Mouse (Mus musculus) adrenal gland, postnatal 14 days (tissue): ENCODE results near the gene Ift172. TPM values are rescaled to one million over a fixed set of nuclear protein-coding genes. Genes with fewer than 3 reads are reported as not detected.

Experiments used
- DNase-seq: peaks from one replicate; pipeline ENCODE4 v3.0.0; 2021; ENCODE audit warnings: mixed read lengths
- long read RNA-seq, 2 experiments: library from polyadenylated mRNA; stranded (forward); transcript quantifications; one replicate each; pipeline ENCODE4 v2.0.0; 2021
- total RNA-seq: library from RNA; stranded (reverse); gene quantifications from 2 replicates; pipeline ENCODE4 v1.2.3, GENCODE M21; 2021

Ift172 gene
- total RNA-seq: 36.0 and 41.5 TPM in 2 replicates
- long read RNA-seq, experiment 1, full-length matches to known transcripts: 5 of 5 reads
- long read RNA-seq, experiment 1, partial matches to known transcripts: 0 of 5 reads
- long read RNA-seq, experiment 1, other reads (novel, unspliced or antisense): 0 of 5 reads
- long read RNA-seq, experiment 2, full-length matches to known transcripts: 2 of 12 reads
- long read RNA-seq, experiment 2, partial matches to known transcripts: 7 of 12 reads
- long read RNA-seq, experiment 2, other reads (novel, unspliced or antisense): 3 of 12 reads

DNA sequence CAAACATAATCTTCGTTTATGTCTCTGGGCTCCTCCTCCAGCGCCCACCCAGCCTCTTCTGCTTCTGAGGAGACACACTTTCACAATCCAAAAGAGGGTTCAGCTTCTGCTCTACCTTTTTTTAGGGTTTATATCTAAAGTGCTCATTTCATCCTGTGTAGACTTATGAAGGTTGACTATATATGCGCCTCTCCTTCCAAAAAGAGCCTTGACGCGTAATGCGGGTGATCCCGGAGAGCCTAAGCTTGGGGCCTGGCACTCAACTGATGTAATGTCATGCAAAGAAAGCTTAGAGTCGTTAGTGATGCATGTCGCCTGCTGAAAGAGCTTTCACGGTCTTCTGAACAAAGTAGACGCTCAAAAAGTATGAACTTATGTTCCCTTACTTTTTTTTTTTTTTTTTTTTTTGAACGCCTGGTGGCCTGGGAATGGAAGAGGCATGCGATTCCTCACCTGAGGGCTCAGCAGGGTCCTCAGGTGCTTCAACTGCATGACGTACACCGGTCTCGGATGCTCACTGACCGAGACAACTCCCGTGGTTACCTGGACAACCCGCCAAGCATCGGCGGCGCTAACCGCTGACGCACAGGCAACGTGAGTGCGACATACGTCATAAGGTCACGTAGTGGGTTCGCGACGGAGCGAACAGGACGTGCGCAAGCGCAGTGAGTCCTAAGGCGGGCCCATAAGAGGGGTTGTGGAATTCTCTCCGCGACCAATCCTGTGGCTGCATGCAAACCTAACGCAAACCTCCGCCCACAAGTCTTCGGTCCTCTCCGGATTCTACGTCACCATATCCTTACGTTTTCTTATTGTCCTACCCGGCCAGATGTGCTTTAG lies at the start of gene Ift172:
Ift172 (minus strand) TSS at position 596 of the 840 bp plus-strand sequence.
- peak; percentile 98 for DNase-seq

GRCm38 (mm10) chr5:31328255-31328654 lies 37.3 kb upstream of the Ift172 start:
- DNase-seq: peak; percentile 80

DNA sequence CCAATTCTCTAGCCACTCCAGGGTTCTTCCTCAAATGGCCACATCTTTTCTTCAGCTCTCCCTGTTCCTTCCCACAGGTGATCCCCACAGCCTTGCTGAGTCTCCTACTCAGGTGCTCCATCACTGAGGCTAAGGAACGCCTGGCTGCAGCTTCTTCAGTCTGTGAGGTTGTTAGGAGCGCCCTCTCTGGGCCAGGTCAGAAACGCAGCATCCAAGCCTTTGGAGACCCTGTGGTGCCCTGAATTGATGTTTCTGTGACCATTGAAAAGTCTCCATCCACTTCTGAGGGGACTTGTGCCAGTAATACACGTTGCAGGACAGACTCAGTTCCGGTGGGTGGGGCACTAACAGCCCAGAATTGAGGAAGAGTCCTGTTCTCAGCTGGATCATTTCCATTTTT lies 35.9 kb upstream of the Ift172 start:
- peak; percentile 7 for DNase-seq

GRCm38 (mm10) chr5:31324085-31324484 lies 33.2 kb upstream of the Ift172 start:
- no peak for DNase-seq

DNA sequence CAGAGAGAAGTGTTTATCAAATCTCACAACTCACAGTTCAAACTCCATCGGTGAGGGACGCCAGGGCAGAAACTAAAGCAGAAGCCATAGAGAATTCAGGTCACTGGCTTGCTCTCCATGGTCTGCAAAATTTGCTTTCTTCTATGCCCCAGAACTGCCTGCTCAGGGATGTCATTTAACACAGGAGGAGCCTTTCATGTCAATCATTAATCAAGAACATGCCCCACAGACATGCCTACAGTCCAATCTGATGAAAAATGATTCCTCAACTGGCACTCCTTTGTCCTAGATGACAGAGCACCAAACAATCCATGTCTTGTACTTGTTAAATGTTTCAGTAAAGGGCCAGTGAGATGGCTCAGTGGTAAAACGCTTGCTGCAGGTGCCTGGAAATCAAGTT lies 31.9 kb upstream of the Ift172 start:
- no peak for DNase-seq

DNA sequence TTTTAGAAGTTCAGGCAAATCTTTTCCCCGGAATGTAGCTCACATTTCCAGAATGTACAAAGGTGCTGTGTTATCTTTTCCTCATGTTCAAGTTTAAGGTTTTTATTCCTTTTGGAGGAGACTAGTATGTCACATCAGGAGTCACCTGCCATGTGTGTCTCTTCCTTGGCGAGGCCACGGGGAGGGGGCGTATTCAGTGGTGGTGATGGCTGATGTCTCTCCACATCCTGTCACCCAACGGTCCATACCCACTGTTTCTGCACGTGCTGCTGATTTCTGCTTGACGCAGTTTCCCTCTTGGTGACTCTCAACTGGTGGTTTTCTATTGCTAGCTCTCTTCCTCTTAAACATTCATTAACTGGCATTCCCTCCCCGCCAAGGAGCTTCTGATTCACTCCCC lies 21.9 kb upstream of the Ift172 start:
- DNase-seq: no peak

GRCm38 (mm10) chr5:31303093-31303492 lies 12.2 kb upstream of the Ift172 start:
- no peak for DNase-seq

- no peak for DNase-seq
These were observed 10.9 kb upstream of the Ift172 start for GRCm38 (mm10) chr5:31301866-31302265.

DNA sequence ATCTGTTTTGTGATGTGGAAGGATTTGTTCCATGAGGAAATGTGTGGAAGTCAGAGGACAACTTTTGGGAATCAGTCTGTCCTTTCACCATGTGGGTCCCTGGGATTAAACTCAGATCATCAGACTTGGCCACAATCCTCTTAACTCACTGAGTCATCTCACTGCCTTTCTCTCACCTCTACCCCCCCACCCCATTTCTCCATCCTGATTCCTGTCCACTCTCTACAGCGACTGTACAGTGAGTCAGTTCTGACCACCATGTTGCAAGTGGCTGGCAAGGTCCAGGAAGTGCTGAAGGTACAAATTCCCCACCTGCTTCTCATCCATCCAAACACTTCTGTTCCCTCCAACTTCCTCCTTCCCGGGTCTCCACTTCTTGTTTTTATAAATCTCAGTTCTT lies 7.6 kb upstream of the Ift172 start:
- no peak for DNase-seq

DNA sequence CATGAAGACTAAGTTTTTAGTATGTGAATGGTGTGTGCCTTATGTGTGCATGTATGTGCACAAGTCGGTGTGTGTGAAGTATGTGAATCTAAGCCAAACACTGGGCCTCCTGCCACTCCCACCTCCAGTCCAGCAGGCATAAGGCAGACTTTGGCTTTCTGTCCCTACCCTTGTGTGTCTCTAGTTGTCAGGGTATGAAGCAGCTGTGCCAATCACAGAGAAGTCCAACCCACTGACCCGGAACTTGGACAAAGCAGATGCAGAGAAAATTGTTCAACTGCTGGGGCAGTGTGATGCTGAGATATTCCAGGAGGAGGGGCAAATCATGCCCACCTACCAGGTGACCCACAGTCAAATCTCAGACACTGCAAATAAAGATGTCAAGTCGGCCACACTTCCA lies 7.1 kb upstream of the Ift172 start:
- DNase-seq: no peak

DNA sequence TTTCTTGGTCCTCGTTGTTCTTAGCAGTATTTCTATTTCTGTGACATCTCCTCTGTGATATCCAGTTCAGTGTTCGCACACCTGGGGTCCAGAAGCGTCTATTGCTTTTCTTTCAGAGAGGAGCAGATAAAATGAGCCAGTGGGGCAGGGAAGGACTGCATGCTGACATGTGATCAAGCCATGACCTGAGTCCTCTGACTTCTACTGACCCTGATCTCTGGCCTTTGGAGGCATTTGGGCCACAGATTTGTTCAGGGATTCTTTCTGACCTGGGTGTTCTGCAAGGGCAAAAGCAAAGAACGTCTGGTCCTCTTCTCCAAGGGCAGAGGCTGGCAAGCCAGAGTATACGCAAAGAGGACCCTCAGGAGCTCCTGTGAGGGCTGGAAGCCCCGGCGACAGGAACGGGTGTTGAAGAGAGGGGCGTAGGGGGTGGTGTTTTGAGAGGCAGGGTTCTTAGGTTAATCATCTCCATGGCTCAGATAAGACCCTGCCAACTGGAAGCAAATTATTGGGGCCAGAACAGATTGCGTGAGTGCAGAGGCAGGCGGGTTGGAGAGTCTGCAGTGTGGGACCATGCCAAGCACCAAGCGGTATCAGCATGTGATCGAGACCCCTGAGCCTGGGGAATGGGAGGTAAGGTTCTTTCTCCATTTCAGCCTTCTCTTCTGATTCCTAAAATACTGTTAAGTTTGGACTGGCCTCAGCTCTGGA lies 6.3 kb upstream of the Ift172 start, which contains the start of gene Gckr:
Gckr (plus strand) TSS at position 397 of the 711 bp plus-strand sequence.
- DNase-seq: no peak

DNA sequence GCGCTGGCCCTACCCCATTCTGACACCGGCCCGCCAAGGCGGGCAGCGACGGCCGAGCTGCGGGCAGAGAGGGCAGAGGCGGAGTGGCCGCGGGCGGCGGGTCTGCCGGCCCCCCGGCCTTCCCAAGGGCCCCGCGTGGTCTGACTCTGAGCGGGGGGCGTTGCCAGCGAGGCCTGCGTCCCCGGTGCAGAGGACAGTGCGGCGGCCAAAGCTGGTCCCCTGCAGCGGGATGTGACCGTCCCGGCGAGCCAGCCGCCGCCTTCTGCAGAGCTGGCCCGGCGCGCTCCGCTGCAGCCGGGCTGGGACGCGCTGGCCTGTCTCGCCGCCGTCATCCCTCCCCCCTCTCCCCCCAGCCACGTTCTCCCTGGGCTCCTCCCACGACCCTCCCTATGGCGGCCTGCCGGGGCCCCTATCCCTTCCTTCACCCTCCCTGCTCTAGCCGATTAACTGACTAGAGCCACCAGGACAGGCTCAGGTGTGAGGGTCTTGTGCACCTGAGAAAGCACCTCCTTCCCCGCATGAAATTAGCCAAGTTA lies 4.8 kb upstream of the Ift172 start, which contains the start of gene Fndc4:
Fndc4 (minus strand) TSS at position 475 of the 536 bp plus-strand sequence.
- peak; percentile 46 for DNase-seq

DNA sequence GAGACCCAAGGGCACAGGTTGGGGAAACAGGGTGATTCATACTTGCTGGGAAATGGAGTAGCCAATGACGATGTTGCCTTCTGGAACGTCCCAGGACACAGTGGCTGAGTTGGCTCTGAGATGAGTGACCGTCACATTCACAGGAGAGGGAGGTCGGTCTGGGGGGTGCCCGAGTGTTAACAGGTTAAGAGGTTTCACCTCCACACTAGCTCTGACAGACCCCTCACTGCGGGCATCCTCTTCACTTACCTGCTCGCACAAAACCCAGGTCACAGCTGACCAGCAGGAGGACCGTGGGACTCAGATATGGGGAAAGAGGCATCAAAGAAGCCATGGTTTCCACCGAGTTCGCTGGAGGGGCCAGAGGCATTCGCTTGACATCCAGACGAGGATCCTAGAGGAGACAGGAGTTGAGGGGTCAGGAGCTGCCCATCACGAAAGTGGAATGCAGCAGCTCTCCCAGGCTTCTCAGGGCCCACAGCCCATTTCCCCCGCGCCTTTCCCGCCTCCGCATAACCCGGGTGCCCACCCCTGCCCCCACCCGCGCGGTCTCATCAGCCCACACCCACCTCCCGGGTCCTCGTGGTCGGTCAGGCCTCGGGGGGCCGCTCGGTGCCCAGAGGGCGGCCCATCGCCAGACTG lies 4.2 kb upstream of the Ift172 start:
- DNase-seq: peak; percentile 36

DNA sequence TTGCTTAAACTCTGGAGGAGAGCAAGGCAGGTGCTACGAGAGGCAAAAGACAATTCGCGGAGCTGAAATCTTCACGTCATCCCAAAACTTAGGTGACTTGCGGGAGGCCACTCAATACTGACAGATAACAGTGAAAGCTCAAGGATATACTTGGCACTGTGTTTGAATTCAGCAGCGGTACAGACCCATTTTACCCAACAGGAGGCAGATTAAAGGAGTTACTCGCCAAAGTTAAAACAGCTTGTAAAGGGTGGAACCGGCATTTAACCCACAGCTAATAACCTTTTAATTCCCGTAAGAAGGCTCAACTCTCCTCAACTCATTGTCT lies 409 bp upstream of the Ift172 start:
- DNase-seq: no peak

DNA sequence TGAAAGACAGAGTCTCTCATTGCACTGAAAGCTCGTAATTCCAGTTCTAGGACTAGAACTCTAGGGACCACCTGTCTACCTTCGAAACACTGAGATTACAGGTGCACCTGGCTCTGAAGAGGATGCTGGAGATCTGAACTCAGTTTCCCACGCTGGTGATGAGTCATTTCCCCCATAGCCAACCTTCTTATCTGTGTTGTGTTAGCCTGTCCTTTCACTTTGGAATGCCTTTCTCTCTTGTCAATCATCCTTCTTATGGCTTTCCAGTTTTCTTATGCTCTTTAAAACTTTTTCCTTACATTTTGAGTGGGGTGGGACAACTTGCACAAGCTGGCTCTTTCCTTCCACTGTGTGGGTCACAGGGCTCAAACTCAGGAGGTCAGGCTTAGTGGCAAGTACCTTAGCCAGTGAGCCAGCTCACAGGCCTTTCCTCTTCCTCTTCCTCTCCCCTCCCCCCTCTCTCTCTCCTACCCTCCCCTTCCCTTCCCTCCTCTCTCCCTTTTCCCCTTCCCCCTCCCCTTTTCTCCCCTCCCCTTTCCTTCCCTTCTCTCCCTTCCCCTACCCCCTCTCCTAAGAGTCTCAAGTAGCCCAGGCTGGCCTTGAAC lies 1.2 kb downstream of the Ift172 start:
- no peak for DNase-seq

- DNase-seq: no peak
These were observed 2.3 kb downstream of the Ift172 start for GRCm38 (mm10) chr5:31288655-31289054.

GRCm38 (mm10) chr5:31288225-31288624 lies 2.7 kb downstream of the Ift172 start:
- DNase-seq: no peak

DNA sequence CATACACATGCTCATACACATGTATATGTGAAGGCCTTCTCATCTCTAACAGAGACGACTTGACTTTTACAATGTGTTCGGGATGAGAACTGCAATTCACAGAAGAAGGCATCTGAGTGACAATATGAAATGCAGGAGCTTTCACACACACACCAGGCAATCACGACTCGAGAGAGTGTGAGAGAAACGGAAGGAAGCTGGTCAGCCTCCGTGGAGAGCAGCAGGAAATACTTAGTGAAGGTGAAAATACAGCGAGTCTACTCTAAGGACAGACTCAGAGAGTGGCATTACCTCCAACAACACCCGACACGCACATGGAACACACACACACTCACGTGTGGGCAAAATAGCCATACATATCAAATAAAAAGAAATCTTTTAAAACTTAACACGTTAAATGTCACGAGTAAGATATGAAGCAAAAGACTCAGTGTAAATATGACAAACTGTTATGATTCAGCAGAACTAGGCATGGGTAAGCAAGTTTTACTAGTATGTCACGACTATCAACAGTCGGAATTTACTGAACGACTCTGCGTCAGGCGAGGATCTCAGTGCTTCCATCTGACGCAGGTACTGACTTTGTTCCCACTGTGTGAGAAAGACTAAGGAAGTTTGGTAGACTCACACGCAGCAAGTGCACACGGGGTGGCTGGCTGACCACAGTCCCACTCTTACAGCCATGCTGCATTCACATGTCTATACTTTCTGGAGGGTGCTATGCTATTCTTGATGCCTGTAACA lies 11.5 kb downstream of the Ift172 start:
- DNase-seq: no peak

DNA sequence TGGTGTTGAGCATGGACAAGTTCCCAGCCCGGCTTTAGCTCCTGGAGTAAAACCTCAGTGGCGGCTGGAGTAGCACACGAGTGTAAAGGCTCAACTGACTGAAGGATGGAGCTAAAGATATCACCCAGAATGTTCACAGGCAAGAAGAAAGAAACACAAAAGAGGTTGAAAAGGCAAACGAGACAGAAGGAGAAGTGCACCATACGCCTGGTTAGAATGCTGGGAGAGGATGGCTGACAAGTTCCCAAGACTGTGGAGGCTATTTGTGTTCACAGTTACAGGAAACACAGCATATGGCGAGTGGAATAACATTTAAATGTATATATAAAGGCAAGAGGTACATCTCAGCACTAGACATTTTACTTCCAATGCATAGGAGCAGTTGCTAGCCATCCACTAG lies 17.9 kb downstream of the Ift172 start:
- no peak for DNase-seq

GRCm38 (mm10) chr5:31267686-31268085 lies 23.2 kb downstream of the Ift172 start:
- no peak for DNase-seq

GRCm38 (mm10) chr5:31266101-31266500 lies 24.8 kb downstream of the Ift172 start:
- no peak for DNase-seq
